Mouse (Mus musculus): ENCODE data around the gene Gab3.

Gab3 gene

GRCm38 (mm10) chrX:75084774-75085508 is at the start of gene Gab3:
Gene Gab3, minus strand, starts transcription at chrX:75085458.
- no peak for DNase-seq (ENCODE audit: low read depth, low spot score)

DNA sequence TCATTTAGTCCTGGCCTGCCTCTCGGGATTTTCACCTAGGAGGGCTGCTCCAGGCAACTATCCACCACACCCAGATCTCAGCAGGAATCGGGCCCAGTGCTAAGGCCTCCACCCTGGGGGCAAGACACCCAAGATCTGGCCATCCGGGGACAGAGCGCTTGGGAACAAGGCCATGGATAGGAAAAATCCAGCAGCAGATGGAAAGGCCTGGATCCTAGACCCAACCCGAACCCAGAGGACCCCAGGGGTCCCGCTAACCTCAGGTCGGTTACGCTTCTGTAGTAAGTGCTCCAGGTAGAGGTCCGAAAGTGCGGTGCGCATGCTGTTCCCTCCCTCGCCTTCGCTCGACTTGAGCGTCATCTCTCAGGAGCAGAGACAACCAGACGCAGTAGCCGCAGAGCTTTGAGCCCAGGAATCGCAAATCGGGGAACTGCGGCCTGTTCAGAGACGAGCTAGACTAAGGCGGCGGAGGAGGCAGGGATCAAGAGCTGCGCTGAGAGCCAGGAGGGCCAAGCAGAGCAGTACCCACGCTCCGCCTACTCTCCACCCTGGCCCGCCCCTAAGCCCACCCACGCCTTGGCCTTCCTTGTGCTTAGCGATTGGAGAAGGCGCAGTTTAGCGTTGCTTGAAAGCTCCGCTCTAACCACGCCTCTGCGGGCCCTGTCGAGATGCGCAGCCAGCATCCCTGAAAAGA is 45.4 kb upstream of the Gab3 start, which contains the start of gene Mpp1:
Gene Mpp1 (minus strand): TSS at position 550 of the 694 bp plus-strand sequence.
- peak; percentile 63 for DNase-seq (ENCODE audit: low read depth, low spot score)

- DNase-seq (ENCODE audit: low read depth, low spot score): no peak
Observed at GRCm38 (mm10) chrX:75129474-75129873, 44.2 kb upstream of the Gab3 start.

GRCm38 (mm10) chrX:75128333-75128980 is 43.2 kb upstream of the Gab3 start:
- DNase-seq (ENCODE audit: low read depth, low spot score): no peak

DNA sequence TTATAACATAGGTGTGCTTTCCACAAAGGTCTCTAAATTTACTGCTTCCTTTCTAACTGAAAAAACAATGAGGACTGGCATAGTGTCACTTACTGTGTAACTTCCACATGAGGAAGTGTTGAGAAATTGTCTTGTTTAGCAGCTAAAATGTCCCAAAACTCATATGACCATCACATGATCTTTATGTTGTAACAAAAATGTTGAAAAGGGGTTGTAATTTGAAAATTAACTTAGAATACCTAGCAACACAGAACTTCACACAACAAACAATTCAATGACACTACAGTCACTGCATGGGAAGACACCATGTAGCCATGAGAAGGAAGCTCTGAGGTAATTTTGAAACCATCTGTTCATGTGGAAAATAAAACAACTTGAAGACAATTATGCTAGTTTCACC is 41.6 kb upstream of the Gab3 start:
- no peak for DNase-seq (ENCODE audit: low read depth, low spot score)

DNA sequence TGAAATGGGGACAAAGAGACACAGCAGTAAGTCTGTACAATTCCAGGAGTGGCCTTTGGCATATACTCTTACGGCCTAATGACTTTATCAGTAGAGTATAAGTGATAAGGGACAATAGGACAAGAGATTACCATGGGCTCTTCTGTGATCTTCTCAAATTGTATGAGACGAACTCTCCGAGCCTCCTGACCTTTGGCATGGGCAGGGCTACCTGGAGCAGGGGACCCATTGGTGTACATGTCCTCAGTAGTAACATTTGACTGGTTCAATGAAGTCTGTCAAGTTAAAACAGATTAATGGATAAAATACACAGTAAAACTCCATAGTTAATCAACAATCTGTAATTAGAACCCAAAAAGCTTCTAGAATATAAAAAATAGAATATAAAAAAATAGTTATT is 40.3 kb upstream of the Gab3 start:
- no peak for DNase-seq (ENCODE audit: low read depth, low spot score)

DNA sequence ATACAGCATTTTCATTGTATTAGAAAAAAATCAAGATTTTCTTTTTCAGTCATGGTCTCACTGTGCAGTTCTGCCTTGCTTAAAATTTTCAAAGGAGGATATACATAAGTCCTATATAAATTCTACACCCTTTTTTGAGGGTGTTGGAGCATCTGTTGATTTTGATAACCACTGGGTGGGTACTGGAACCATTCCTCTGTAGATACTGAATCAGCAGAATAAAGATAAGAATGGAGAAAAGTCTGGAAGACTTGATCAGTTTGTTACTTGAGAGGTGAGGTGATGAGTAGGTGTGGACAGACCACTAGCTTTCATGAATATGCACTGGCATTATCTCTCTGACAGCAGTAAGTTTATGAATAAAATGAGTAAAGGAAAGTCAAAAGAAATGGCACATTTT is 30.3 kb upstream of the Gab3 start:
- DNase-seq (ENCODE audit: low read depth, low spot score): no peak

- no peak for DNase-seq (ENCODE audit: low read depth, low spot score)
Observed at GRCm38 (mm10) chrX:75102293-75102692, 17.0 kb upstream of the Gab3 start.

GRCm38 (mm10) chrX:75098799-75099198 is 13.5 kb upstream of the Gab3 start:
- DNase-seq (ENCODE audit: low read depth, low spot score): no peak

- no peak for DNase-seq (ENCODE audit: low read depth, low spot score)
Observed at GRCm38 (mm10) chrX:75096163-75096770, 11.0 kb upstream of the Gab3 start.

GRCm38 (mm10) chrX:75095369-75096162 is 10.3 kb upstream of the Gab3 start, which contains the start of gene Dkc1:
Gene Dkc1, plus strand, starts transcription at chrX:75095854.
- DNase-seq (ENCODE audit: low read depth, low spot score): peak; percentile 78

DNA sequence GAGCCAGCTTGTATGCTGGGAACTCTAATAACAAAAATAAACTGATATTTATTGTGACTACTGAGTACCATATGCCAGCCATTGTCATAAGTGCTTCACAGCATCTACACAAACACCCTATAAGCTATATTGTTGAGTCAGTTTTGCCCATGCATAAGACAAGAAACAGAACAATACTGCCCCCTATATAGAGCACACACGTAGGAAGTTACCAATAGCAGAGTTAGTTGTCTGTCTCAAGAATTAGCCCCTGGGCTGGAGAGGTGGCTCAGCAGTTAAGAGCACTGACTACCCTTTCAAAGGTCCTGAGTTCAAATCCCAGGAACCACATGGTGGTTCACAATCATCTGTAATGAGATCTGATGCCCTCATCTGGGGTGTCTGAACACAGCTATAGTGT is 396 bp upstream of the Gab3 start:
- DNase-seq (ENCODE audit: low read depth, low spot score): no peak

- DNase-seq (ENCODE audit: low read depth, low spot score): no peak
Observed at GRCm38 (mm10) chrX:75083982-75084773, 1.1 kb downstream of the Gab3 start.

GRCm38 (mm10) chrX:75082351-75082750 is 2.9 kb downstream of the Gab3 start:
- DNase-seq (ENCODE audit: low read depth, low spot score): no peak

- DNase-seq (ENCODE audit: low read depth, low spot score): no peak
Observed at GRCm38 (mm10) chrX:75056120-75056775, 29.0 kb downstream of the Gab3 start.

- no peak for DNase-seq (ENCODE audit: low read depth, low spot score)
Observed at GRCm38 (mm10) chrX:75046921-75047635, 38.2 kb downstream of the Gab3 start.

DNA sequence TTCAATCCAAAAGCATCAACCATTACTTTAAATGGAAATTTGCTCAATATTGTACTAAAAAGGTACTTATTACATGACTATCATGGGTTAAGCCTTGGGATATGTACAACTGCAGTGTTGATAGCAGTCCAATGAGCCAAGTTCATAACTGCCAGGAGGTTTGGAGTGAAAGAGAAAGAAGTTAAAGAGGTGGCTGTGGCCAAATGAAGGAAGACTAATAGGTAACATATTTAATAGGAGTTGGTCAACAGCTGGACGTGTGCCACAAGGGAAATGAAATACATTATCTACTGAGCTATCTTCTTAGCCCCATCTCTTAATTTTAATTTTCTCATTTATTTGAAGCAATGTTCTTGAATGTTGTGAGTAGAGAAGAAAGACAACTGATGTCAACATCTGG is 39.3 kb downstream of the Gab3 start:
- DNase-seq (ENCODE audit: low read depth, low spot score): no peak

DNA sequence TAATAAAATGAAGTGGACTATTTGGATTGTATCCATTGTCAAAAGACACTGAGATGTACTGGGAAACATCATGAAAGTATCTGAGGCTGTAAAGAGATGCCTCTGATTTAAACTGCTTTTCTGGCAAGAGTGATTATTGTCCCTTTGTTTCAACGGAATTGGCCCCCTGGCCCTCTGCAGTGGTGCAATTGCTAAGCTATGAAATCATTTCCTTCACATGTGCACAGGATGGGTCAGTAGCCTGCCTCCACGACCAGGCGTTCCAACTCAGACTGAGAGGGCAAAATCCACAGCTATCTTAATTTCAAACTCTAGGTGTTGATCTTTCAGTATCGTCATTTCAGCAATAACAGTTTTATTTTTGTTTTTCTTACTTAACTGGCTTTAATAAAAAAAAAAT is 40.7 kb downstream of the Gab3 start:
- no peak for DNase-seq (ENCODE audit: low read depth, low spot score)

DNA sequence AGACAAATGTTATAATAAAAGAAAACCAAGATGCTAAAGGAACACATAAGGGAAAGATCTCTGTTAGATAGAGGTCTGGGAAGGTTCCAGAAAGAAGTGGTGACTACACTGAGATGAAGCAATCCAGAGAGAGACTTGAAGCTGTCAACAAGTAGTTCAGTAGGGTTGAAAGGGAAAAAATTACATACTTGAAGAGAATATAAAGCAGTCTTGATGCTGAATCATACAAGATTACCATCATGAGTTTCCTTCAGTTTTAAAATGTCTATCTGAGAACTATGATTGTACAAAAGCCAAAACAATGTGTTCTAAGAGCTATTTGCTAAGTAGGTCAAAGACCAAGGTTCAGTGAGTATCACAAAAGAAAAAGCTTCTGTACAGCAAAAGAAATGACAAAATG is 48.6 kb downstream of the Gab3 start:
- DNase-seq (ENCODE audit: low read depth, low spot score): no peak

Measured in embryo, embryonic 11.5 days (tissue).